Mouse (Mus musculus) liver, adult 2 months (tissue): Measurements from ENCODE around the gene Adap1.

Experiments
- CTCF ChIP-seq: fragments of 200-500 bp; IDR thresholded peaks from 2 replicates; pipeline ENCODE4 v1.5.1; 2011; ENCODE audit warnings: low read depth, low read length, control low read depth
- POLR2A ChIP-seq: fragments of 200-500 bp; IDR thresholded peaks from 2 replicates; pipeline ENCODE4 v1.6.1; 2011; ENCODE audit warnings: low read length, control low read depth; ENCODE audit not compliant: insufficient read depth; ENCODE audit errors: extremely low read depth

- TF ChIP-seq POLR2A (no peak), CTCF (no peak)
These were observed 91.0 kb downstream of the Adap1 start for GRCm38 (mm10) chr5:139234423-139234822.
